Mouse (Mus musculus): ENCODE measurements at regions not wholly inside any gene's neighbourhood (a gene's known extent, or its start where the extent isn't known, plus 50 kb on each side); places are given as distances from the start of the nearest gene placed in this dataset.

- DNase-seq: no peak
These were observed 130.0 kb upstream of the Foxq1 start for GRCm38 (mm10) chr13:31425825-31426500.

GRCm38 (mm10) chr13:31436434-31436833 is 119.5 kb upstream of the Foxq1 start:
- DNase-seq: no peak

- DNase-seq: no peak
These were observed 115.9 kb upstream of the Foxq1 start for GRCm38 (mm10) chr13:31439761-31440627.

GRCm38 (mm10) chr13:31458883-31459282 is 97.1 kb upstream of the Foxq1 start:
- DNase-seq: peak; percentile 6

GRCm38 (mm10) chr13:31465141-31465540 is 90.8 kb upstream of the Foxq1 start:
- no peak for DNase-seq

- no peak for DNase-seq
These were observed 90.2 kb upstream of the Foxq1 start for GRCm38 (mm10) chr13:31465711-31466110.

- no peak for DNase-seq
These were observed 87.8 kb upstream of the Foxq1 start for GRCm38 (mm10) chr13:31468131-31468530.

GRCm38 (mm10) chr13:31468983-31469382 is 87.0 kb upstream of the Foxq1 start:
- no peak for DNase-seq

GRCm38 (mm10) chr13:31472366-31472765 is 83.6 kb upstream of the Foxq1 start:
- no peak for DNase-seq

- no peak for DNase-seq
These were observed 83.1 kb upstream of the Foxq1 start for GRCm38 (mm10) chr13:31472804-31473203.

GRCm38 (mm10) chr13:31473275-31473674 is 82.7 kb upstream of the Foxq1 start:
- DNase-seq: no peak

- peak; percentile 42 for DNase-seq
These were observed 80.1 kb upstream of the Foxq1 start for GRCm38 (mm10) chr13:31475845-31476244.

GRCm38 (mm10) chr13:31477171-31477867 is 78.6 kb upstream of the Foxq1 start:
- no peak for DNase-seq

- no peak for DNase-seq
These were observed 74.7 kb upstream of the Foxq1 start for GRCm38 (mm10) chr13:31481105-31481844.

GRCm38 (mm10) chr13:31486373-31486772 is 69.6 kb upstream of the Foxq1 start:
- no peak for DNase-seq

GRCm38 (mm10) chr13:31488186-31488585 is 67.7 kb upstream of the Foxq1 start:
- no peak for DNase-seq

GRCm38 (mm10) chr13:31503191-31503590 is 52.7 kb upstream of the Foxq1 start:
- DNase-seq: no peak

GRCm38 (mm10) chr13:31503832-31504231 is 52.1 kb upstream of the Foxq1 start:
- DNase-seq: no peak

GRCm38 (mm10) chr13:31504316-31504715 is 51.6 kb upstream of the Foxq1 start:
- DNase-seq: no peak

GRCm38 (mm10) chr13:31505386-31505785 is 50.5 kb upstream of the Foxq1 start:
- DNase-seq: no peak
